Mouse (Mus musculus): ENCODE data around the gene Catsper4.

DNA sequence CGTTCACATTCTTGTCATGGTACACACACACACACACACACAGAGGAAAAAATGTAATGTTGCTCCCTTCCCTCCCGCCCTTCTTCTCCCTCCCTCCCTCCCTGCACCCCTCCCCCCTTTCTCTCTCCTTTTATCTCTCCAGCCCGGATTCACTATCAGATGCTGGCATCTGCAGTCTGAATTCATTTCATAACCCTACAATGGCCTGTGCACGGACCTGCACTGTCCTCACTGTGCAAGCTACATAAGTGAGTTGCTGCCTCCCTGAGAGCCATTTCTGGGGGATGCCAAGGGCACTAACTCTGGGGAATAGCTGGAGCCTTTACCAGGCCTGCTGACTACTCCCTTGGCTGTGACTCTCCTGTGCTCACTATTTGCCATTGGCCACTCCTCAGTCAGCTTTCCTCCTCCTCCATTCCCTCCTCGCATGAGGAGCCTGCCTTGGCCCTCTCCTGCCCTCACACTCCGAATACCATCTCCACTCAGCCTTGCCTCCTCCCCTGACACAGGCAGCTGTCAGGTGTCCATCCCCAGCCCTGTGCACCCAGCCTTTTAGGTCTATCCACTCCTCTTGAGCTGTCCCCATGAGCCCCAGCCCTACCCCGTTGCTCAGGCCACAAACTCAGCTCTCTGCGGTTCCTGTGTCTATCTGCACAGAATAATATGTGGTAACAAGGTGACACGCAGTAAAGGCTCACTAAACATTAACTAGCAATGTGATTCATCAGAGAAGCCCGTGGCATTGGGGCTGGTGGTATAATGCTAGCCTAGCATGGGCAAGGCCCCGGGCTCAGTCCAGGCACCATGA, 4.2 kb downstream of the Catsper4 start:
- TF ChIP-seq CTCF (IDR thresholded peaks at IDR 0.05; ENCODE audit: extremely low read depth, insufficient read depth, low read length), result no peak
- no peak for TF ChIP-seq POLR2A (IDR thresholded peaks at IDR 0.05; ENCODE audit: extremely low read depth, insufficient read depth, low read length)

Measured in cortical plate, adult 2 months (tissue).